Mouse (Mus musculus) embryonic fibroblast, embryonic 13.5 days (primary cell): ENCODE measurements around the gene Spata45.
A peak's percentile ranks its signal among the peaks of the same experiment; 100 is the strongest.

Source experiments
- CTCF ChIP-seq: IDR thresholded peaks from 2 replicates; pipeline ENCODE4 v1.5.1; 2011; ENCODE audit warnings: mild to moderate bottlenecking, control low read depth, low read length, moderate library complexity, borderline replicate concordance; ENCODE audit not compliant: insufficient read depth
- POLR2A ChIP-seq: IDR thresholded peaks from 2 replicates; pipeline ENCODE4 v1.6.1; 2011; ENCODE audit warnings: low read depth, mild to moderate bottlenecking, control low read depth, low read length, moderate library complexity

- peak; percentile 15; the same call in 1 of the 2 replicates for TF ChIP-seq CTCF
- TF ChIP-seq POLR2A: no peak
Measured at GRCm38 (mm10) chr1:191008707-191009106, 27.7 kb upstream of the Spata45 start.
